11 mouse cellular contexts compared by ENCODE assay signal in the genomic region with DNA sequence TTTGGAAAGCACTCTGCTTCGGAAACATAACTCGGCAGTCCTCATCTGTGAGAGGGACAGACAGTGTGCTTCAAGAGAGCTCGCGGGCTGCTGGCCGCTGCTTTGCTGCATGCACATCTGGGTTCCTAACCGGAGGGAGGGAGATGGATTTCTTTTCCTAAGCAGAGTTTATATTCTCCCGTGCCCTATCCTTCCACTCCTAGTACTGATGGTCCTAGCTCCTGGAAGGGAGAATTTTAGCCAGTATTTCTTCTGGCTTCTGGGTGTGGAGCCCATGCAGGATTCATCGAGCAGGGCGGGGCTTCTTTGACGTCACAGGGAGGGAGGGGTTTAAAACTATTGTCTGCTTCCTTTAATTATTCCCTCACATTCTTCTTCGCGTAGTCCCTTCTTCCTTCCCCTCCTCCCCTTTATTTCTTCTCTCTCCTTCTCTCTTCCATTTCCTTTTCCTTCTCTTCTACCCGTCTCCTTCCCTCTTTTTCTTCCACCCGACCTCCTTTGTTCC.
DNase-seq lines count a peak whose midpoint lies in the region; ATAC-seq and TF ChIP-seq lines count a peak whose summit lies in the region.
"Had no signal": no experiment of that assay in that cellular context is flagged by ENCODE, and none has a peak within 500 bp of the region (broad histone marks: within the 10 kb centered on the region; RNA-seq: fewer than 3 reads in every experiment).

No protein-coding gene starts in this region.

- TF ChIP-seq POLR2A in cerebellum, adult 2 months (IDR thresholded peaks at IDR 0.05; ENCODE audit: borderline replicate concordance, insufficient read depth, low read length), result no peak

- H3K27me3 ChIP-seq in neural tube, embryonic 11.5 days (ENCODE audit: control insufficient read depth, insufficient read depth, low read length), result no peaks in the 10 kb centered on the region
- no peaks in the 10 kb centered on the region for H3K27me3 ChIP-seq in midbrain, embryonic 11.5 days (ENCODE audit: control insufficient read depth, insufficient read depth, low read length)
- H3K27me3 ChIP-seq in cerebellum, adult 2 months (ENCODE audit: control insufficient read depth, insufficient read depth, low read length), result no peaks in the 10 kb centered on the region

- H3K9ac ChIP-seq in neural tube, embryonic 11.5 days (ENCODE audit: low read length), result no peak overlapping the region
- H3K9ac ChIP-seq in midbrain, embryonic 11.5 days (ENCODE audit: low read length), result no peak overlapping the region

- peak; percentile 21 for DNase-seq in embryo, embryonic 11 days
- DNase-seq in embryo, embryonic 9.5 days (ENCODE audit: extremely low spot score), result no peak
- no peak for DNase-seq in neural tube, embryonic 11.5 days (ENCODE audit: low spot score)
- no peak for DNase-seq in neural tube, embryonic 10.5 days (ENCODE audit: extremely low spot score, low spot score)
- DNase-seq in midbrain, embryonic 11.5 days (ENCODE audit: low spot score, missing footprints), result no peak
- no peak for DNase-seq in urinary bladder, postnatal 4 days (ENCODE audit: low spot score in 2 of 2)
- DNase-seq in retina, postnatal 1 day, result no peak
- no peak for DNase-seq in cerebellum, adult 2 months
- DNase-seq: layer of hippocampus, postnatal 36 days; lung, postnatal 36 days had no signal

- no peaks in the 10 kb centered on the region for H3K4me1 ChIP-seq in neural tube, embryonic 11.5 days (ENCODE audit: control insufficient read depth, insufficient read depth, low read length)
- H3K4me1 ChIP-seq in midbrain, embryonic 11.5 days (ENCODE audit: control insufficient read depth, insufficient read depth, low read length), result peaks cover 3% of the 10 kb centered on the region; the same call in 1 of the 2 replicates
- peaks cover 16% of the 10 kb centered on the region for H3K4me1 ChIP-seq in cerebellum, adult 2 months (ENCODE audit: control insufficient read depth, insufficient read depth, low read length)

- 50% methylated on average over 14 of the region's 14 CpGs for WGBS in neural tube, embryonic 11.5 days
- WGBS in midbrain, embryonic 11.5 days, result 45% methylated on average over 14 of the region's 14 CpGs
- WGBS in cerebellum, adult 2 months, result 63% methylated on average over 14 of the region's 14 CpGs

- 0 out of 2 replicates have a peak overlapping the region, but pooled peaks have one; percentile 1 for H3K4me2 ChIP-seq in neural tube, embryonic 11.5 days (ENCODE audit: low read depth)
- peak overlapping the region; percentile 18; the same call in 1 of the 2 replicates for H3K4me2 ChIP-seq in midbrain, embryonic 11.5 days

- no peaks in the 10 kb centered on the region for H3K9me3 ChIP-seq in neural tube, embryonic 11.5 days (ENCODE audit: control insufficient read depth, low read length)
- H3K9me3 ChIP-seq in midbrain, embryonic 11.5 days (ENCODE audit: control insufficient read depth, low read length), result no peaks in the 10 kb centered on the region

- H3K4me3 ChIP-seq in neural tube, embryonic 11.5 days (ENCODE audit: low read depth, low read length), result no peak overlapping the region
- peak overlapping the region; percentile 3; the same call in 1 of the 2 replicates for H3K4me3 ChIP-seq in midbrain, embryonic 11.5 days (ENCODE audit: low read depth, low read length)
- H3K4me3 ChIP-seq in cerebellum, adult 2 months (replicated peaks; ENCODE audit: insufficient read depth, low read depth, low read length), result no peak overlapping the region
- H3K4me3 ChIP-seq: erythroblast, embryonic 14.5 days had no signal

- no peak for ATAC-seq in neural tube, embryonic 11.5 days (ENCODE audit: insufficient read depth, low FRiP score, low TSS enrichment)
- ATAC-seq in midbrain, embryonic 11.5 days (ENCODE audit: low FRiP score), result no peak

- H3K27ac ChIP-seq in neural tube, embryonic 11.5 days (ENCODE audit: low read depth, low read length), result no peak overlapping the region
- H3K27ac ChIP-seq in midbrain, embryonic 11.5 days (ENCODE audit: low read depth, low read length), result no peak overlapping the region
- H3K27ac ChIP-seq in cerebellum, adult 2 months (ENCODE audit: insufficient read depth, low read length), result no peak overlapping the region

- no peak for TF ChIP-seq CTCF in cerebellum, adult 2 months (IDR thresholded peaks at IDR 0.05; ENCODE audit: borderline replicate concordance, insufficient read depth, low read depth, low read length)

- no peaks in the 10 kb centered on the region for H3K36me3 ChIP-seq in neural tube, embryonic 11.5 days (ENCODE audit: control insufficient read depth, insufficient read depth, low read length)
- no peaks in the 10 kb centered on the region for H3K36me3 ChIP-seq in midbrain, embryonic 11.5 days (ENCODE audit: control insufficient read depth, insufficient read depth, low read length)
